Mouse (Mus musculus) kidney, adult 11 months (tissue): ENCODE data around the gene Opn1mw.
"Not testable (repeated sequence)": the region's sequence is repeated elsewhere in the genome, so short reads cannot be mapped to it uniquely, and the experiment has no call there.

Source experiments
- DNase-seq: peaks from one replicate; pipeline ENCODE4 v3.0.0; 2022

Gene Opn1mw

GRCm38 (mm10) chrX:74127164-74127563 lies at the start of gene Opn1mw:
Gene Opn1mw, plus strand, starts transcription at chrX:74127464.
- DNase-seq: no peak

GRCm38 (mm10) chrX:74084276-74084837 lies 42.9 kb upstream of the Opn1mw start:
- DNase-seq: no peak

GRCm38 (mm10) chrX:74084946-74085498 lies 42.2 kb upstream of the Opn1mw start:
- DNase-seq: peak; percentile 74

DNA sequence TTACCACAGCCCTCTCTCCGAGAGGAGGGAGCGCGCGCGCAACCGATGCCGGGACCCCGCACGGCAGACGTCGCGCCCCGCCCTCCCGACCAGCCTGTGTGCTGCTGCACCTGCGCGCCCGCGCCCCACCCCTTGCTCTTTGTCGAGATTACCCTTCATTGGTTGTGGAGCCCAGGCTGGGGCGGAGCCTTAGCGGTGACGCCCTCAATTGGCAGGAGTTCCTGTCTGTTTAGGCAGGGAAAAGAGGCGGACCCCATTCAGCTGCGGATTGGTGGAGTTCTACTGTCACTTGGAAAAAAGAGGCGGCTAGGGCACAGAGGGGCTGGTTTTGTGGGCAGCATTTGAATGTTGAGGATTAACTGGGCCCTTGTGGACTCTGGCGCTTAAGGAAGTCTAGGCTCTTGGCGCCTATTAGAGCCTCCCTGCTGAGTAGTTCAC lies 41.6 kb upstream of the Opn1mw start:
- peak; percentile 99 for DNase-seq

DNA sequence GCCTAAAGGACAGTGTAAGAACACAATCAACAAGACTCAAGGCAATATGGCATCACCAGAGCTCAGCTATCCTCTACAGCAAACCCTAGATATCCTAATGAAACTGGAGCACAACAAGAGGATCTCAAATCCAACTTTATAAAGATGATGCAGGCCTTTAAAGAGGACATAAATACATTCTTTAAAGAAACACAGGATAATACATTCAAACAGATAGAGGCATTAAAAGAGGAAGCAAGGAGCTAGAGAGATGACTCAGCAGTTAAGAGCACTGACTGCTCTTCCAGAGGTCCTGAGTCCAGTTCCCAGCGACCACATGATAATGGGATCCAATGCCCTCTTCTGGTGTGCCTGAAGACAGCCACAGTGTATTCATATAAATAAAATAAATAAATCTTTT lies 32.1 kb upstream of the Opn1mw start:
- no peak for DNase-seq

- DNase-seq: no peak
These were observed 23.6 kb upstream of the Opn1mw start for GRCm38 (mm10) chrX:74103457-74104188.

DNA sequence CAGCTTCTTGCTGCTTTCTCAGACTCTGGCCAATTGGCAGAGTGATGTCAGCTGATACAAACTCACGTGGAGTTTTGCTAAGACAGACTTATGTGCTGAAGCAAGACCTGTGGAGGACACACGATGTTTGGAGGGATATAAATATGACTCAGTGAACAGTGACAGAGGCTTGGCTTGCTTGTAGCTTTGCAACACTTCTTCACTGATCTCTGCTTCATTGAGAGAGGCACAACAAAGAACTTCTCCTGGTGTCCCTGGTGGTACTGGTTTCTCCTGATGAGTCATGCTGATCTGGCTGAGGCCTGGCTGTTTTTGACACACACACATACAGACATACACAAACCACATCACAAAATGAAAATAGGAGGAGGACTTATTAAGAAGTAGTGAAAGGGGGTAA lies 21.3 kb upstream of the Opn1mw start:
- DNase-seq: no peak

DNA sequence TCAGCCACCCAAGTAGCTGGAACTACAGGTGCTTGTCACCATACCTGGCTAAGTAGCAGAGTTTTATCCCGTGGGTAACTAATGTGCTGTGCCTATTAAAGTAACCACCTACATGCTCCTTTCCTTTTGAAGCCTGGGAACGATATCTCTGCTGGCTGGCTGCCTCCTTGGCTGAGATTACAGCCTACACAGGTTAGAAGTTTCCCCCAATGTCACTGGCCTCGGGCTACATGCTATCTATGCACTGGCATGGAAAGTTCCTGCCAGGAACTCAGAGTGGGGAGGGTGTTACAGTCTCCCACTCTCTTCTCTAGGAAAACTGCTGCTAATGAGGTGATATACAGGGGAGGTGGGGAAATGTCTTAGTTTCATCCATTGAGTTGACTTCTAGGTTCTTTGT lies 18.5 kb upstream of the Opn1mw start:
- DNase-seq: no peak

DNA sequence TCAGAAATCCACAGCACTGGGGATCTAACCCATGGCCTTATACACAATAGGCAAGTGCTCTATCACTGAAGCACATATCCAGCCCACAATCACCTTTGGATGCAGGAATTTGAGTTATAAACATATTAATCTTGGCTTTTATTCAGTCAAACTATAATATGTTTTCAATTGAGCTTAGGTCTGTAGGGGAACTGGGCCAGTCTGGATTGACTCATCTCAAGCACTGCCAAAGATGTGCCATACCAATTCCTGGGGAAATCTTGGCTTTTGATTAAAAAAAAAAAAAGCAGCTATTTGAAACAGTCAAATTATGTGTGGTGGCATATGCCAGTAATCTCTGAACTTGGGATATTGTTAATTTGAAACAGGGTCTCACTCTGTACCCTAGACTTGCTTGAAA lies 13.2 kb upstream of the Opn1mw start:
- DNase-seq: no peak

- DNase-seq: peak; percentile 65
These were observed 11.8 kb upstream of the Opn1mw start for GRCm38 (mm10) chrX:74115511-74115910.

- DNase-seq: no peak
These were observed 2.3 kb upstream of the Opn1mw start for GRCm38 (mm10) chrX:74124975-74125374.

GRCm38 (mm10) chrX:74135263-74135662 lies 8.0 kb downstream of the Opn1mw start, which contains the start of gene Mecp2:
Gene Mecp2, minus strand, starts transcription at chrX:74135363.
- not testable (repeated sequence) for DNase-seq

DNA sequence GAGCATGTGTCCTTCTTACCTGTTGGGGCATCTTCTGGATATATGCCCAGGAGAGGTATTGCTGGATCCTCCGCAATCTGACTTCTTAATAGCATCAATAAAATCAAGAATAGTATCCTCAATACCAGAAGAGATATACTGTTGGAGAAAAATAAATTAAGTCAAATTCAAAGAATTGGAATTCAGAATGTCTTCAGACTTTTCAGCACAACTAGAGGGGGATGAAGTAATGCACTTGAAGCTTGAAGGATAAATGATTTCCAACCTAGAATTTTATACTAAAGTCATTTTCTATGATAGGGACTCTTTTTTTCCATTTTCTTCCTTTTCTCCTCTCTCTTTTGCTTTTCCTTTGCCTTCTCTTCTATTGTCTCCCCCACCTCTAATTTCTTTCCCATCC lies 40.5 kb downstream of the Opn1mw start, which contains the start of gene Tex28:
TSS of gene Tex28 (minus strand) at position 101 of the 400 bp plus-strand sequence.
- no peak for DNase-seq

DNA sequence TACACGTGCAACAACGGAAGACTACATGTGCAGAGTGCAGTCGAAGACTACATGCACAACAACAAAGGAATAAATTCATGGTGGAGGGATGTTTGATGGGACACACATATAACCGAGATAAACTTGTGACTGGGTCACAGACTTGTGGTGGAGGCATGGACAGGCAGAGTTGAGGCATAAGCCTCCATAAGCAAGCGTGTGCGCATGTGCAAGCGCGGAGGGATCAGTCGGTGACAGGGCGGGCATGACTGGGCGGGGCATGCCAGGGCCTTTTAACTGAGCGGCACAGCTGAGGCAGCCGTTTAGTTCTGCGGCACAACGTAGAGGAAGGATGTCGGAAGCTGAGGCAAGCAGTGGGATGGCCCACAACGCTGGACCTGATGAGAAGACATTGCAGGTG lies 49.7 kb downstream of the Opn1mw start, which contains the start of gene Tktl1:
TSS of gene Tktl1 (plus strand) at position 301 of the 400 bp plus-strand sequence.
- DNase-seq: no peak
